Mouse (Mus musculus): ENCODE measurements around the gene St3gal3.

Gene St3gal3

DNA sequence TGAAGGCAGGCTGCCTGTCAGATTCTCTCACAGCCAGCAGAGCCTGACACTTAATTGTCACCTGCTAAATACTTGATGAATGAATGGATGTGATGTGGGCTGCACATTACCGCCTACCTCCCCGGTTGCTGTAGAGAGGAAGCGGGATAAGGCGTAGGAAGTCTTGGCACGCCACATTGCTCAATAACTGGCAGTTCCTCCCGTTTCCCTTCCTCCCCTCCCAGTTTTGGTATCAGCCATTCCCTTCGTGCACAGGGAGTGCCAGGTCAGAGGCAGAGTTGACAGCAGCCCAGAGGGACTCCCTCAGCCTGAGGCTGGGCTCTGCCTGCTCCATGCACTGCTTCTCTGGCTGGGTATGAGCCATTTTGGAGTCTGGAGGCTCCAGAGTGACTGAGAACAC, 152.0 kb downstream of the St3gal3 start:
- no peak for DNase-seq

DNA sequence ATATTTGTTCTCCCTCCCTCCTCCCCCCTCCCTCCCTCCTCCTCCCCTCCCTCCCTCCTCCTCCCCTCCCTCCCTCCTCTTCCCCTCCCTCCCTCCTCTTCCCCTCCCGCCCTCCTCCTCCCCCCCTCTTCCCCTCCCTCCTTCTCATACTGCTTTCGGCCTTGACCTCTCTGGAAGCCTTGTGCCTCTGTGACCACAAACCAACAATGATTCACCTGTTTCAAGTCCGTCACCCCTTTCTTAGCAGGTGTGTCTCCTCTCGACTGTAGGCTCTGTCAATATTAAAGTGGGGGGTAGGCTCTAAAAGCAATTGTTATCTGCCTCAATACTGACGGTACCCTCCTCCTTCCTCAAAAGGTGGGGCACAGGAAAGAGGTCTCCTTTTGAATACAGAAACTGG, 153.2 kb downstream of the St3gal3 start:
- no peak for DNase-seq

GRCm38 (mm10) chr4:117980161-117980560, 154.6 kb downstream of the St3gal3 start:
- DNase-seq, result no peak

- no peak for DNase-seq
These were observed 155.5 kb downstream of the St3gal3 start for GRCm38 (mm10) chr4:117979181-117979580.

DNA sequence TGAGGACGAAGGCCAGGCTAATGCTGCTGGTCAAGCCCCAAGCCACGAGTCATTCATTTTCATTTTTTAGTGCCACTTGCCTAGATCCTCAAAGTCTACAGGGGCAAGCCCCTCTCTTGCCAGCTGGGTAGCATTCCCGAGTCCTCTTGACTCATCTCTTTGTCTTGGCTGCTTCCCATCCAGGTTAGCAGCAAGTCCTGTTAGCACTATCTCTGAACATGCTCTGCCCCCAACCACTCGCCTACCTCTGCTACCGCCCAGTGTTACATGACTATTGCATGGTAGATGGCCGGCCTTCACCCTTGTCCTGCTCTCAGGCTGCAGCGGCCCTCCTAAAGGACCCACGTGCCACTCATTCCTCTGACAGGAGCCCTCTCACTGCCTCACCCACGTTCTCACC, 156.4 kb downstream of the St3gal3 start:
- DNase-seq, result no peak

DNA sequence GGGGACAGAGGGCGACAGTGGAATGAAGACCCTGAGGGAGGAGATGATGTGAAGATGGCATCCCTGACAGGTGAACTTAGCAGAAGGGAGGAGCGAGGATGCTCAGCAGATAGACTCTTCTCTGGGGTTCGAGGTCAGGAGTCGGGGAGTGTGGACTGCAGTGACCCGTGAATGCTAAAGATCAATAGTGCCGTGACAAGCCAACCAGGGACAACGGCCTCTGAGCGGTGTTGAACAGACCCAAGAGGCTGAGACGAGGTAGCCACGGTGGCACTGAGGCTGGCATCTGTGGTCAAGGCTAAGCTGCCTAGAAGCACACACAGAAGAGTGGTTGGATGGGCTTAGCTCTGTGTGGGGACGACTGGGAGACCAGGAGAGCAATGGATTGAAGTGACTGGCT, 156.9 kb downstream of the St3gal3 start:
- no peak for DNase-seq

- DNase-seq, result no peak
These were observed 157.3 kb downstream of the St3gal3 start for GRCm38 (mm10) chr4:117977371-117977770.

DNA sequence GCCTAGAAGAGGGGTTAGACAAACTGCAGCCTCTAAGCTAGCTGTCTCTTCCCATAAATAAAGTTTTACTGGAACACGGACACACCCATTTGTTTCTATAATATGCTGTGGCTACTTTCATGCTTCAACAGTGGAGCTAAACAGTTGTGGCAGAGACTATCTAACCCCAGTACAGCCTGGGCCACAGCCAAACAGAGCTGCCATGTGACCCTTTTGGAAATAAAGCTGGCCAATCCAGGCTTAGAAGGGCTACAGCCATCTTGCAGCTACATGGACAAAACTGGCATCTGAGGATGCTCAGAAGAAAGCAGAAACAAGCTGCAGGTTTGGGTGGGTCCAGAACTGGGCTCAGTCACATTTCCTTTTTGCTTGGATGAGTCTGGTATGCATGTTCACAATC, 158.9 kb downstream of the St3gal3 start:
- no peak for DNase-seq

DNA sequence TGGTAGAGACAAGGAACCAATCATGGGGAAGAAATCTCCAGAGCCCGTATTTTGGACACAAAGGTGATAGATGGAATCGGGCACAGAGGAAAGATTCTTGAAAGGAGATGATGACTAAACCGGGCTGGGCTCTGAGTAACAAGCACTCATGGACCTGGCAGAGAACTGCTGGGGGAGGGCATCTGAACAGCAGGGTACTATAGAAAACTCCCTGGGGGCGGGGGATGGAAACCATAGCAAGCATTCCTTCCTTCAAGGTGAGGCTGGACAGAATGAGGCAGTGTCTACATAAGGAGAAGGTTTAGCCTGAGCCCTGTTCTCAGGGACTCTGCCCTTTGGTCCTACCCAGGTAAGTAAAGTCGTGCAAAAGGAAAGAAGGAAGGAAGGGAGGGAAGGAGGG, 160.0 kb downstream of the St3gal3 start:
- no peak for DNase-seq

- DNase-seq, result no peak
These were observed 161.7 kb downstream of the St3gal3 start for GRCm38 (mm10) chr4:117972999-117973398.

DNA sequence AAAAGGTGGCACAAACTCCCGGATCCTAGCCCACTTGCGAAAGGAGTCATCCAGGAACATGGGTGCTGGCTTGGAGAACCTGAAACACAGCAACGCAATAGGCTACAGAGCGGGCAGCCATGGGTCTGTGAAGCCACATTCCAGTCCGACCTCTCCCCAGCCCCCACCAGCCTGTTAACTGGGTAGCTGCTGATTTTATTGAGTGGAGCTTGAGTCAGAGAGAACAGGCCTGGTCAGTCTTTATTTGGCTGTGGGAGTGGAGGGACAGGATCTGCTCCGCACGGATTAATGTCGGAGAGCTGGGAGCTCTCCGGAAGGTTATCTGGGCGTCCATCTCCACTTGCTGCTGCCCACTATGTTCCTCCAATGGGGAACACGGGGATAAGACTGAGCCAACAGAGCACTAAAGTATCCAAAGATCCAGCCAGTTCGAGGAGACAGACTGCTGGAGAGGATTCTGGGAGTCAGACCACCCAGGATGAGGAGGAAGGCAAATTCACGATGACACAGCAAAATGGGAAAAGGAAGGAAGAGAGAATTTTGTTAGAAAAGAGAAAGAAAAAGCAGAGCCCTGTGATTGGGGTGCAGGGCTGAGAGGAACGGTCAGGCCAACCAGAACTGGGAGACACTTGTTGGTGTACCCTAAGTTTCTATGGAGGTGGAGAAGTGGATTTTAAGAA, 170.2 kb downstream of the St3gal3 start:
- DNase-seq, result no peak

DNA sequence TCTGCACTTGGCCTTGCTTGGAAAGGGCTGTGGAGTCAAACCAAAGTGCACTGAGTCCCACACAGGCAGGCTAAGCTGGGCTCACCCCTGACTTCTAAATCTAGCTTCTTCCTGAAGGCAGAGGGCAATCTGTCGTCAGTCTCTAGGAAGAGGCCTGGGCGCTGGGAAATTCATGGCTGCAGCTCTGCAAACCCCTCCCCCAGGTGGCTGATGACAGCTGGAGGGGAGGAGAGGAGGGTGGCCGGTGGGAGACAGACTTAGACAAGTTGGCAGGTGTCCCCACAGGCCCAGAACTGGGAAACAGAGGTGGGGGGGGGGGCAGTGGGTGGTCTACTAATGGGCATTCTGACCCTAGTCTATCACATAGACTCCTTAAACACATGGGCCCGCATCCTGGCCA, 177.2 kb downstream of the St3gal3 start:
- DNase-seq, result no peak

DNA sequence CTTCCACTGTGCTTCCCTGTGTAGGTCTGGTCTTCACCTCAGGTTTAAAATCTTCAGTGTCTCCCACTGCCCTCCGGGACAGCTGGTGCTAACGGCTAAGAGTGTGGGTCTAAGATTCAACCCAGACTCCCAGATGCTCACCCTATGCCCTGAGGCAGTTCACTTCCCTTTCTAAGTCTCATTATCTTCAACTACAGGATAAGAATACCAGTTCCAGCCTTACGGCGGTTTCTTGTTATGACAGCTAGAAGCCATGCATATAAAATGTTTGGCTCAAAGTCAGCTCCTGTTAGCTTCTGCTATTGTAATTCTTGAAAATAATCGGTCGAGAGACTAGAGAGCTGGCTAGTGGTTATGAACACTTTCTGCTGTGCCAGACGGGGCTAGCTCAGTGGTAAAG, 187.2 kb downstream of the St3gal3 start:
- DNase-seq, result no peak

- DNase-seq, result no peak
These were observed 187.9 kb downstream of the St3gal3 start for GRCm38 (mm10) chr4:117946639-117947305.

GRCm38 (mm10) chr4:117943317-117943716, 191.4 kb downstream of the St3gal3 start:
- no peak for DNase-seq

- DNase-seq, result no peak
These were observed 197.8 kb downstream of the St3gal3 start for GRCm38 (mm10) chr4:117936964-117937363.

DNA sequence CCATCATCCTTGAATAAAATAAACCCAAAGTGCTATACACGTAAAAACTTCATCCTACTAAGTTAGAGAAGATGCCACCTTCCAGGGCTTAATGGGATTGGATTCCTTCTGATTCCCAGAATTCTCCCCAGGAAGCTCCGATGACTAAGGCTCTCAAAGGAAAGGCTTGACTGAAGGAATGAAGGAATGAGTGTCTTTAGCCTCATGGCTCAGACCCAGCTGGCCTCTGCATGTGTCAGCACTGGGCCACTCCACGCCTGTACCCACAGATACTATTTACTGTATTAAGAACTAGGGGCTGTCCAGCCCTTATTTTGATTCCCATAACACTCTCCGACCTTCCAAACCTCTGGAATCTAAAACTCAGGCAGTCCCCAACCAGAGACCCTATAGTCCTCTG, 200.6 kb downstream of the St3gal3 start:
- DNase-seq, result no peak

DNA sequence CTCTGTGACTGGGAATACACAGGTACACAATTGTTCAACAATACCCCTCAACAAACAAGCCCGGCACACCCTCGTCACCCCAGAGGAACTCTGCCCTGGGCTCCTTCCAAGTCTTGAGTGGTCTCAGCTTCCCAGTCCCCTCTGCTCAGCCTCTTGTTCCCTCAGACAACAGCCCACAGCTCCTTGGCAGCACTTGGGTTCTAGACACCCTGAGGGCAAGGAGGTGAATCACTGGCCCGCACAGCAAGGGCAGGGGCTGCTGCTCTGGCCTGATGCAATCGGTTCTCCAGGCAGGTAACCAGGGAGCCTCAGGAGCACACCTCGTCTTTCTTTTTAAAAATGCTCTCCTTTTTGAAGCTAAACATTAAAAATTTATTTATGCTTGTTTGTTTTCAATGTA, 201.5 kb downstream of the St3gal3 start:
- no peak for DNase-seq

DNA sequence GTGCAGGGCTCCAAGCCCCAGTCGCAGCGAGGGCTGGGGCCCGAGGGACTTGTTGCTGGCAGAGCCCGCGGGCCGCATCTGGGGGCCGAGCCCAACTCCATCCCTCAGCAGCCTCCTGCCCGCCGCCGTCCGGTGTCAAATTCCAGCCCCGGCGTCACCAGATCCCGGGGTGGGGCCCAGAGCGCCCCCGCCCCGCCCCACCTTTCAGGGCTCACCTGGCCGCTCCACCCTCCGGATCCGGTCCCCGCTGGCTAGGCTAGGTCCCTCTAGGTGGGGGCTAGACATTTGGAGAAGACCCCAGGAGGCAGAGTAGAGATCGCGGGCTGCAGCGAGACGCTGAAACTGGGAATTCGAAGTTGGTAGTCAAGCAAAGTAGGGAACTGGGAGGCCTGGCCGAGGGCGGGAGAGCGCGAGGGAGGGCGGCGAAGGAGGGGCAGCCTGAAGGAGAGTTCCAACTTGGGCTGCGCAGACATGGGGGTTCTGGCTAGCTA, 205.3 kb downstream of the St3gal3 start, which contains the start of gene Artn:
Gene Artn (minus strand): TSS at position 373 of the 491 bp plus-strand sequence.
- DNase-seq, result no peak

GRCm38 (mm10) chr4:117928699-117929241, 205.9 kb downstream of the St3gal3 start:
- no peak for DNase-seq

DNA sequence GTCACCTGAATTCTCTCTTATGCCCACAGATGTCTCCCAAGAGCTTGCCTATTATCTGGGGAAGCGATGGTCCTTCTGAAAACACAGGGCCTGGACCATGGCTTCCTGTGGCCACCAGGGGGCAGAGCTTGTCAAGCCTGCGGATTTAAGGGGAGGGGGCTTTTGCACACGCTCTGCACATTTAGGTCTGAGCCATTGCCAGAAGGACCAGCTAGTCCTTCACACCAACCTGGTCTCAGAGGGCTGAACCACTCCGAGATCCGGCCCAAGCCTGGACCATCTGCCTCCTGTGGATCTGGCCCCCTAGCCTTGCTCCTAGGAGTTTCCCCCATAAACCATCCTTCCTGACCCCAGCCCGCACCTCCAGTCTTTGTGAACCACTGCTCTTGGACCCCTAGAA, 206.5 kb downstream of the St3gal3 start:
- no peak for DNase-seq

DNA sequence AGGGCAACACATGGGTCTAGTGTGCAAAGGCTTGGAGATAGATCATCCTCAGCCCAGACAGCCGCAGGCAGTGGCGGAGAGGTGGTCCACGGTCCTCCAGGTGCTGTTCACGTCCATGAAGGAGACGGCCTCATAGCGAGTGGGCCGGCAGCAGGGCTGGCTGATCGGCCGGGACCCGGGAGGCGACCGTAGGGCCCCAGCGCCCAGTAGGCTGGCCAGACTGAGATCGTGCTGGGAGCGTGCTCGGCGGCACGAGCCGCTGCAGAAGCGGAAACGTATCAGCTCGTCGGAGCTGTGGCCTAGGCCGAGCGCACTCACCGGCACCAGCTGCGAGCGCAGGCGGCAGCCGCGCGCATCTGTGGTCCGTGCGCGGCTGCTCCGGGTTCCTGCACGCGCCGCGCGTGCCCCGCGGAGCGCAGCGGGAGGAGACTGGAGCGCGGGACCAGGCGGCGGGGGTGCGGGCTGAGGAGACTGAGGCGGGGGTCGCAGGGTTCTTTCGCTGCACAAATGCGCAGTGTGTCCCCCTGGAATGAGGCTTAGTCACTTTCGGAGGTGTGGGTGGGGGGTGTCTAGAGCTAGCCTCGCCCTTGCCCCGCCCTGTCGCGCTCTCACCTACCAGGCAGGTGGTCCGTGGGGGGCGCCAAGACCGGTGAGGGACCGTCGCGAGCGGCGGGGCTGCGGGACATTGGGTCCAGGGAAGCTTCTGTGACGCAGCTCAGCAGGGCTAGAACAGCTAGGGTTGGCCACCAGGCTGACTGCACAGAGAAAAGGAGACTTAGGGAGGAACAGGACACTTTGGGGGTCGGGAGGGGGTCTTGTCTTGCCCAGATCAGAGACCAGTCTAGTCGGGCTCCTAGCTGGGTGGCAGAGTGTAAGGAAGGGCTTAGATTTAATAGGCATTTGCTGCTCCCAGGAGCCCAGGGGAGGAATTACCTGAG, 207.9 kb downstream of the St3gal3 start:
- no peak for DNase-seq

GRCm38 (mm10) chr4:117924916-117925315, 209.8 kb downstream of the St3gal3 start:
- no peak for DNase-seq

Measured in cerebellum, adult 8-10 months (tissue).